Mouse (Mus musculus) lung, embryonic 16.5 days (tissue): ENCODE results near the gene Epha8. TPM values are rescaled to one million over a fixed set of nuclear protein-coding genes. Genes with fewer than 3 reads are reported as not detected.
A peak's percentile ranks its signal among the peaks of the same experiment; 100 is the strongest.

Experiments used
- ATAC-seq: fragments of 200-750 bp; cut with Nextera tagmentation; 2 replicates; pipeline ENCODE4 v1.8.0; 2017; ENCODE audit warnings: low read depth, mild to moderate bottlenecking, moderate library complexity
- H3K27ac ChIP-seq: fragments of 300-500 bp; sonication (generic); 2 replicates; pipeline ENCODE4 v1.5.1; 2014; ENCODE audit warnings: mild to moderate bottlenecking, control low read depth, low read length
- H3K27me3 ChIP-seq: fragments of 300-500 bp; sonication (generic); 2 replicates; pipeline ENCODE4 v1.6.1; 2014; ENCODE audit warnings: low read depth, low read length, mixed read lengths; ENCODE audit not compliant: control insufficient read depth, insufficient read depth
- H3K36me3 ChIP-seq: fragments of 300-500 bp; sonication (generic); 2 replicates; pipeline ENCODE4 v1.6.1; 2014; ENCODE audit warnings: low read length; ENCODE audit not compliant: control insufficient read depth, insufficient read depth
- H3K4me1 ChIP-seq: fragments of 300-500 bp; sonication (generic); replicated peaks from 2 replicates; pipeline ENCODE4 v1.6.1; 2014; ENCODE audit warnings: low read length, mixed read lengths; ENCODE audit not compliant: control insufficient read depth, insufficient read depth
- H3K4me2 ChIP-seq: fragments of 300-500 bp; sonication (generic); 2 replicates; pipeline ENCODE4 v1.6.1; 2014; ENCODE audit warnings: low read depth, low read length, control low read depth
- H3K4me3 ChIP-seq: fragments of 300-500 bp; sonication (generic); 2 replicates; pipeline ENCODE4 v1.5.1; 2014; ENCODE audit warnings: mild to moderate bottlenecking, low read length, control low read depth
- H3K9ac ChIP-seq: fragments of 300-500 bp; sonication (generic); 2 replicates; pipeline ENCODE4 v1.6.1; 2014; ENCODE audit warnings: low read length, control low read depth
- H3K9me3 ChIP-seq: fragments of 300-500 bp; sonication (generic); 2 replicates; pipeline ENCODE4 v1.6.1; 2016; ENCODE audit warnings: low read length; ENCODE audit not compliant: control insufficient read depth
- WGBS: fragments of 180-500 bp; shearing (Covaris S2); extraction: QIAGEN DNeasy Blood & Tissue Kit; methylation state at CpG from one replicate; pipeline ENCODE4 v1.1.7; 2014; 5-methylcytosine and 5-hydroxymethylcytosine counted together
- polyA plus RNA-seq: library from polyadenylated mRNA; unstranded; fragments of >200 nt; fragmentation: Nextera tagmentation; extraction: Ambion mirVana; gene quantifications from 2 replicates; pipeline ENCODE4 v1.2.1, GENCODE M21; 2015

Gene Epha8
- polyA plus RNA-seq, 1 experiment from 2014 or later, result not detected

- peaks cover 6% of the 10 kb centered on the region; the same call in 1 of the 2 replicates for H3K36me3 ChIP-seq
- WGBS, result 66% methylated on average over 4 of the region's 4 CpGs
Measured at GRCm38 (mm10) chr4:136980921-136981320, 24.3 kb upstream of the Epha8 start.

GRCm38 (mm10) chr4:136977244-136977643 is 20.6 kb upstream of the Epha8 start:
- Histone ChIP-seq H3K4me1 (no peaks in the 10 kb centered on the region), H3K4me2 (no peak overlapping the region), H3K36me3 (no peaks in the 10 kb centered on the region), H3K9ac (no peak overlapping the region), H3K4me3 (no peak overlapping the region), H3K9me3 (no peaks in the 10 kb centered on the region), H3K27ac (no peak overlapping the region), H3K27me3 (peaks cover 2% of the 10 kb centered on the region)
- no peak for ATAC-seq
- WGBS, result 39% methylated on average over 8 of the region's 8 CpGs

More at GRCm38 (mm10) chr4:136980921-136981320, 24.3 kb upstream of the Epha8 start:
- no peaks in the 10 kb centered on the region; the same call in none of the 2 replicates for H3K27me3 ChIP-seq
- H3K4me1 ChIP-seq, result no peaks in the 10 kb centered on the region
- H3K9me3 ChIP-seq, result no peaks in the 10 kb centered on the region
- H3K4me3 ChIP-seq, result no peak overlapping the region
- H3K4me2 ChIP-seq, result no peak overlapping the region
- no peak for ATAC-seq
- no peak overlapping the region for H3K27ac ChIP-seq
- no peak overlapping the region for H3K9ac ChIP-seq

- peaks cover 49% of the 10 kb centered on the region for H3K27me3 ChIP-seq
- H3K4me2 ChIP-seq, result no peak overlapping the region
- no peaks in the 10 kb centered on the region for H3K36me3 ChIP-seq
- H3K4me3 ChIP-seq, result no peak overlapping the region
- 8% methylated on average over 6 of the region's 6 CpGs for WGBS
- H3K4me1 ChIP-seq, result peaks cover 11% of the 10 kb centered on the region
- H3K9ac ChIP-seq, result no peak overlapping the region
- no peak overlapping the region for H3K27ac ChIP-seq
- no peaks in the 10 kb centered on the region for H3K9me3 ChIP-seq
- no peak for ATAC-seq
Measured at GRCm38 (mm10) chr4:136970939-136971338, 14.3 kb upstream of the Epha8 start.

- ATAC-seq, result peak; percentile 80
- no peak overlapping the region for H3K4me2 ChIP-seq
- H3K27me3 ChIP-seq, result peaks cover 62% of the 10 kb centered on the region
- WGBS, result 13% methylated on average over 16 of the region's 16 CpGs
- no peaks in the 10 kb centered on the region for H3K9me3 ChIP-seq
- H3K9ac ChIP-seq, result no peak overlapping the region
- peaks cover 17% of the 10 kb centered on the region for H3K4me1 ChIP-seq
- H3K27ac ChIP-seq, result no peak overlapping the region
- no peak overlapping the region for H3K4me3 ChIP-seq
- no peaks in the 10 kb centered on the region for H3K36me3 ChIP-seq
Measured at GRCm38 (mm10) chr4:136969503-136970276, 13.1 kb upstream of the Epha8 start.

GRCm38 (mm10) chr4:136969096-136969495 is 12.5 kb upstream of the Epha8 start:
- H3K4me1 ChIP-seq, result peaks cover 20% of the 10 kb centered on the region
- H3K4me2 ChIP-seq, result no peak overlapping the region
- no peaks in the 10 kb centered on the region for H3K9me3 ChIP-seq
- H3K27ac ChIP-seq, result no peak overlapping the region
- no peaks in the 10 kb centered on the region for H3K36me3 ChIP-seq
- no peak overlapping the region for H3K4me3 ChIP-seq
- WGBS, result 29% methylated on average over 8 of the region's 8 CpGs
- no peak overlapping the region for H3K9ac ChIP-seq
- no peak for ATAC-seq
- peaks cover 64% of the 10 kb centered on the region for H3K27me3 ChIP-seq

- Histone ChIP-seq H3K27me3 (peaks cover 68% of the 10 kb centered on the region), H3K4me1 (peaks cover 25% of the 10 kb centered on the region)
- WGBS, result 22% methylated on average over 9 of the region's 9 CpGs
Measured at GRCm38 (mm10) chr4:136967511-136967910, 10.9 kb upstream of the Epha8 start.

DNA sequence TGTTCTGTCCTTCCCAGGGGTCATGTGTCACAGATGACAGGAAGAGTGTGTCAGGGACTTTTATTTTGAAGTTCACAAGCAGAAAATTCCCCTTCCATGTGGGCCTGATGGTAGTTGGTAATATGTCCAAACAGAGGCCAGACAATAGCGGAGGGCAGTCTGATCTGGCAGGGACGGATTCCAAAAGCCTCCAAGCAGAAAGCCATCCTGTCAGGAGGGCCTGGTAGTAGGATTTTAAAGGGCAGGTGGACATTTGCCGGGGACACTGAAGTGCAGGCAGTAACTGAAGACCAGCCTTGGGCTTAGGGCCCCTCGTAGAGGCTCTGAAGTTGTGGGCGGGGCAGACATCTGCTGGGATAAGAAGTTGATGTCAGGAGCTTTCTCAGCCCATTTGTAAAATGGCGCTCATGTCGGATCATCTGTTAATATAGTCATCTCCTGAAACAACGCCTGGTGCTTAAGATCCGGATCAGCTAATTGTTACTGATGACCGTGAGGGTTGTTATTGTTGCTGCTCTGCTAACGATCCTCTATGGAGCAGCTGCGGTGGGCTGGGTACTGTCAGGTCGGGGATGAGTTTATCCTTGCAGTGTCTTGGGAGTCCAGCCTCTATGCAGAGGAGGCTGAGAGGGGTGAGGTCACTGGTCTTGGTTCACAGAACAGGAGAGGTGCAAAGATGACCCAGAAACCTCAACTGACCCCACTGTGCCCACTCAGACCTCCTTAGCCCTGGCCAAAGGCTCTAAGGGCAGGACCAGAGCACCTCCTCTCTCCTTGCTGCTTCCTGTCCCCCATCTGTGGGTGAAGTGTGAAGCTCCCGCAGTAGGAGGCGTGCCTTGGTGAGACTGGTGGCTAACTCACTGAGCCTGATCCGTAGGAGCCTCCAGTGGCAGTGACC is 10.1 kb upstream of the Epha8 start:
- no peak overlapping the region for H3K27ac ChIP-seq
- no peak overlapping the region for H3K4me3 ChIP-seq
- no peaks in the 10 kb centered on the region for H3K36me3 ChIP-seq
- H3K4me1 ChIP-seq, result peaks cover 32% of the 10 kb centered on the region
- no peak for ATAC-seq
- no peaks in the 10 kb centered on the region for H3K9me3 ChIP-seq
- no peak overlapping the region for H3K9ac ChIP-seq
- no peak overlapping the region for H3K4me2 ChIP-seq
- 19% methylated on average over 16 of the region's 16 CpGs for WGBS
- peaks cover 67% of the 10 kb centered on the region for H3K27me3 ChIP-seq

More at GRCm38 (mm10) chr4:136967511-136967910, 10.9 kb upstream of the Epha8 start:
- no peak overlapping the region for H3K27ac ChIP-seq
- no peaks in the 10 kb centered on the region for H3K9me3 ChIP-seq
- H3K4me2 ChIP-seq, result no peak overlapping the region
- H3K4me3 ChIP-seq, result no peak overlapping the region
- no peaks in the 10 kb centered on the region for H3K36me3 ChIP-seq
- no peak for ATAC-seq
- H3K9ac ChIP-seq, result no peak overlapping the region

DNA sequence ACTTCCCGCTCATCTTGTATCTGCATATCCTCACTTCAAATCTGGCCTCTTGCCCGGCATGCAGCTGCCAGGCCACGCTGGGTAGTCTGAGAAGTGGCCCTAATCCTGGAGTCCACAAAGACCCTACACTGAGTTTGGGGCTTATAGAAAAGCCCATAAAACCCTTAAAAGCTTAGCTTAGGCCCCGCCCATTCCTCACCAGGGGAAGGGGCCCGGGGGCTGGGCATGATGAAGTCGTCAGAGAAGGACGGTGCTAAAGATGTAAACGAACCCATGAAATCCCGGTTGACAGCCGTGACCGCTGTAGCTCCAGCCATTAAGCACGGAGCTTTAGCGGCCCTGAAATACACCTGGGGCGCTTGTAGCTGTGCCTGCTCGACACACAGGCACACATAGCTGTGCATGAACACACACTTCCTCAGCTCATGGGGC is 8.4 kb upstream of the Epha8 start:
- Histone ChIP-seq H3K36me3 (no peaks in the 10 kb centered on the region), H3K4me2 (no peak overlapping the region), H3K4me3 (no peak overlapping the region), H3K9me3 (no peaks in the 10 kb centered on the region), H3K27me3 (peaks cover 59% of the 10 kb centered on the region), H3K9ac (no peak overlapping the region), H3K27ac (no peak overlapping the region), H3K4me1 (peaks cover 43% of the 10 kb centered on the region)
- WGBS, result 32% methylated on average over 15 of the region's 15 CpGs
- no peak for ATAC-seq

DNA sequence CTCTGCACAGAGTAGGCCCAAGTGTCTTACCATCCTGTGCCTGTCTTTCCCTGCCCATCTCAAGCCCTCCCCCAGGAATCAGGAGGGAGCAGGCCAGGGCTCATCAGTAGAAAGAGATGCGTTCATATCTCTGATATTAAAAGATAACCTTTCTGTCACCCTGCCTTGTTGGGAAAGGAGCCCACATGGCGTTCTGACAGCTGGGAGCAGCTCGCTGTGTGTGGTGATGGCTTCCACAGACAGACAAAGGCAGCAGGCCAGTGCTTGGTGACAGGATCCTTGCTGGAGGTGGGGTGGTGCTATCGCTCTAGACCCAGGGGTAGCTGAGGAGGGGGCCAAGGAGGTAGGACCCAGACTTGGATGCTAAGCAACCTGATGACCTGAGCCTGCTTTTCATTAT is 5.8 kb upstream of the Epha8 start:
- no peak overlapping the region for H3K4me2 ChIP-seq
- H3K9me3 ChIP-seq, result no peaks in the 10 kb centered on the region
- no peak overlapping the region for H3K9ac ChIP-seq
- H3K4me3 ChIP-seq, result no peak overlapping the region
- no peak for ATAC-seq
- H3K27me3 ChIP-seq, result peaks cover 56% of the 10 kb centered on the region
- H3K36me3 ChIP-seq, result no peaks in the 10 kb centered on the region
- WGBS, result 34% methylated on average over 4 of the region's 4 CpGs
- H3K27ac ChIP-seq, result no peak overlapping the region
- peaks cover 38% of the 10 kb centered on the region for H3K4me1 ChIP-seq
